Mouse (Mus musculus): ENCODE results near the gene Gast. TPM values are rescaled to one million over a fixed set of nuclear protein-coding genes. Genes with fewer than 3 reads are reported as not detected.
"Not testable (repeated sequence)": the region's sequence is repeated elsewhere in the genome, so short reads cannot be mapped to it uniquely, and the experiment has no call there.

Gast gene
- total and polyA plus RNA-seq, 2 experiments from 2014 or later: 0.51 TPM; not detected in 1

GRCm38 (mm10) chr11:100320172-100320630, 14.0 kb upstream of the Gast start:
- DNase-seq (peak; percentile 97), ATAC-seq (peak; percentile 91)
- H3K4me3 ChIP-seq (ENCODE audit: low read depth, low read length): peak overlapping the region; percentile 86
- H3K9ac ChIP-seq: peak overlapping the region; percentile 95
- peak overlapping the region; percentile 98 for H3K27ac ChIP-seq (ENCODE audit: low read depth, low read length)
- peaks cover 18% of the 10 kb centered on the region for H3K36me3 ChIP-seq (ENCODE audit: insufficient read depth)
- no peaks in the 10 kb centered on the region for H3K9me3 ChIP-seq (ENCODE audit: low read length)
- H3K4me1 ChIP-seq (ENCODE audit: insufficient read depth): no peaks in the 10 kb centered on the region
- under 1% methylated on average over 29 of the region's 40 CpGs for WGBS
- peak overlapping the region; percentile 75 for H3K4me2 ChIP-seq (ENCODE audit: low read depth)
- peak; percentile 52 for TF ChIP-seq CTCF (IDR thresholded peaks at IDR 0.05; ENCODE audit: low read depth)
- H3K27me3 ChIP-seq (ENCODE audit: insufficient read depth, low read length): no peaks in the 10 kb centered on the region

- ATAC-seq; DNase-seq; H3K27me3 ChIP-seq (ENCODE audit: insufficient read depth, low read length); H3K9me3 ChIP-seq (ENCODE audit: low read length); H3K4me1 ChIP-seq (ENCODE audit: insufficient read depth): not testable (repeated sequence)
- Histone ChIP-seq H3K9ac (peak overlapping the region; percentile 95), H3K27ac (ENCODE audit: low read depth, low read length) (peak overlapping the region; percentile 98), H3K36me3 (ENCODE audit: insufficient read depth) (peaks cover 18% of the 10 kb centered on the region), H3K4me3 (ENCODE audit: low read depth, low read length) (peak overlapping the region; percentile 86), H3K4me2 (ENCODE audit: low read depth) (peak overlapping the region; percentile 75)
- 20% methylated on average over 11 of the region's 11 CpGs for WGBS
Measured at GRCm38 (mm10) chr11:100320701-100321410, 13.4 kb upstream of the Gast start.

GRCm38 (mm10) chr11:100321479-100322305, 12.5 kb upstream of the Gast start:
- H3K4me3 ChIP-seq (ENCODE audit: low read depth, low read length); DNase-seq; H3K27me3 ChIP-seq (ENCODE audit: insufficient read depth, low read length); H3K4me2 ChIP-seq (ENCODE audit: low read depth); H3K9ac ChIP-seq; H3K27ac ChIP-seq (ENCODE audit: low read depth, low read length); H3K4me1 ChIP-seq (ENCODE audit: insufficient read depth); ATAC-seq; H3K9me3 ChIP-seq (ENCODE audit: low read length): not testable (repeated sequence)
- 75% methylated on average over 7 of the region's 7 CpGs for WGBS
- peaks cover 18% of the 10 kb centered on the region for H3K36me3 ChIP-seq (ENCODE audit: insufficient read depth)

GRCm38 (mm10) chr11:100322591-100323258, 11.5 kb upstream of the Gast start:
- H3K27ac ChIP-seq (ENCODE audit: low read depth, low read length): no peak overlapping the region
- 68% methylated on average over 3 of the region's 3 CpGs for whole genome bisulfite sequencing
- no peak overlapping the region for H3K9ac ChIP-seq
- no peak for TF ChIP-seq CTCF (IDR thresholded peaks at IDR 0.05; ENCODE audit: low read depth)
- H3K27me3 ChIP-seq (ENCODE audit: insufficient read depth, low read length): no peaks in the 10 kb centered on the region
- no peak overlapping the region for H3K4me2 ChIP-seq (ENCODE audit: low read depth)
- peaks cover 18% of the 10 kb centered on the region for H3K36me3 ChIP-seq (ENCODE audit: insufficient read depth)
- H3K4me1 ChIP-seq (ENCODE audit: insufficient read depth): no peaks in the 10 kb centered on the region
- DNase-seq (no peak), ATAC-seq (no peak)
- no peak overlapping the region for H3K4me3 ChIP-seq (ENCODE audit: low read depth, low read length)
- H3K9me3 ChIP-seq (ENCODE audit: low read length): no peaks in the 10 kb centered on the region

GRCm38 (mm10) chr11:100323578-100323977, 10.6 kb upstream of the Gast start:
- H3K9ac ChIP-seq: no peak overlapping the region
- 23% methylated on average over 3 of the region's 3 CpGs for WGBS
- peak; percentile 77 for TF ChIP-seq CTCF (IDR thresholded peaks at IDR 0.05; ENCODE audit: low read depth)
- H3K27ac ChIP-seq (ENCODE audit: low read depth, low read length): no peak overlapping the region
- DNase-seq: peak; percentile 78
- no peaks in the 10 kb centered on the region for H3K27me3 ChIP-seq (ENCODE audit: insufficient read depth, low read length)
- H3K9me3 ChIP-seq (ENCODE audit: low read length): no peaks in the 10 kb centered on the region
- no peaks in the 10 kb centered on the region for H3K4me1 ChIP-seq (ENCODE audit: insufficient read depth)
- H3K4me3 ChIP-seq (ENCODE audit: low read depth, low read length): no peak overlapping the region
- no peak for ATAC-seq
- H3K36me3 ChIP-seq (ENCODE audit: insufficient read depth): peaks cover 18% of the 10 kb centered on the region
- H3K4me2 ChIP-seq (ENCODE audit: low read depth): no peak overlapping the region

- no peak overlapping the region for H3K9ac ChIP-seq
- peaks cover 18% of the 10 kb centered on the region for H3K36me3 ChIP-seq (ENCODE audit: insufficient read depth)
- no peaks in the 10 kb centered on the region for H3K9me3 ChIP-seq (ENCODE audit: low read length)
- DNase-seq (no peak), ATAC-seq (no peak)
- H3K27ac ChIP-seq (ENCODE audit: low read depth, low read length): no peak overlapping the region
- TF ChIP-seq CTCF (IDR thresholded peaks at IDR 0.05; ENCODE audit: low read depth): no peak
- no peaks in the 10 kb centered on the region for H3K4me1 ChIP-seq (ENCODE audit: insufficient read depth)
- WGBS: 72% methylated on average over 11 of the region's 11 CpGs
- H3K4me2 ChIP-seq (ENCODE audit: low read depth): no peak overlapping the region
- H3K4me3 ChIP-seq (ENCODE audit: low read depth, low read length): no peak overlapping the region
- no peaks in the 10 kb centered on the region for H3K27me3 ChIP-seq (ENCODE audit: insufficient read depth, low read length)
Measured at GRCm38 (mm10) chr11:100325062-100325629, 9.1 kb upstream of the Gast start.
